Mouse (Mus musculus): ENCODE measurements around the gene Rpl13a.

- TF ChIP-seq CTCF (conservative IDR thresholded peaks at IDR 0.05; ENCODE audit: low read length): peak; percentile 69
- no peak for TF ChIP-seq NANOG (IDR thresholded peaks at IDR 0.05; ENCODE audit: borderline replicate concordance, low read length)
Observed at GRCm38 (mm10) chr7:45154993-45155514, 26.5 kb upstream of the Rpl13a start.
